Mouse (Mus musculus): ENCODE data around the gene Myo15b. TPM values are rescaled to one million over a fixed set of nuclear protein-coding genes. Genes with fewer than 3 reads are reported as not detected.

Myo15b gene
- polyA plus RNA-seq, 1 experiment from 2014 or later, result 0.12 TPM

DNA sequence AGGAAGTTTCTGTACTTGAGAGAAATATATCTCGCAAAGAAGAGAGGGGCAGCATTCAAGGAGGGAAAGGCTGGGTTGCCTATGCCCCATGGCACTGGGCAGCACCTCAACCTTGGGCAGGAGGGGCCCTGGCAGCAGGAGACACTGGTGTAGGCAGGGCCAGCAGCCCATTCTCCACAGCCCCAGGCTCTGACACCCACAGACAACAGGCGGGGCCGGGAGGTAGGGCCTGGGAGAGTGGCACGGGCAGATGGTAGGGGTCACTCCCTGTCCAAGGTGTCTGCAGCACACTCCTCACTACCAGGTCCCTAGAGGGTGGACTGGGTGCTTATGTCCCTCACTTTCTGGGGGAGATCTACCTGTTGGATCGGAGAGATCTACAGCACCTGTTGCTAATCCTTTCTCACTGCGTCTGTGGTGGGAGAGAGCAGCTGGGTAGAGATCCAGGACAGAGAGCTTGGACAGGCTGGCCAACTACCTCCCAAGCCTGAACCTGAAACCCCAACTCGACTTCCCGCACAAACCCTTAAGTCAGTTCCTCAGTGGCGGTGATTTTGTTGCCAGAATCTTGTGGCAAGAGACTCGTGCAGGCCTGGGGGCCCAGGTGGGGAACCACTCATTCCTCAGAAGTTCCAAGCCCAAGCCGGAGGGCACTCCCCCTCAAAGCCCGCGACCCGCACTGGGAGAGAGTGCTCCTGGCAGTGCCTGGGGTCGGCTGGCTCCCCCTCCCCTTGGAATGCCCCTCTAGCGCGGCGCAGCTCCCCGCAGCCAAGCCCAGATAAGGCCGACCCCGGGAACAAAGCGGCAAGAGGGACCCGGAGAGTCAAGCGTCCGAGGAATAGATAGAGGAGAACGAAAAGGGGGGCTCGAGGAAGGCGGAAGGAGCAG lies 45.4 kb upstream of the Myo15b start:
- Histone ChIP-seq H3K9me3 (ENCODE audit: low read depth, low read length) (no peaks in the 10 kb centered on the region), H3K27ac (ENCODE audit: low read depth) (peak overlapping the region; percentile 87), H3K9ac (peak overlapping the region; percentile 86), H3K36me3 (ENCODE audit: insufficient read depth) (peaks cover 25% of the 10 kb centered on the region), H3K4me3 (ENCODE audit: low read depth, low read length) (peak overlapping the region; percentile 86), H3K4me2 (peak overlapping the region; percentile 95), H3K4me1 (ENCODE audit: insufficient read depth) (peaks cover 38% of the 10 kb centered on the region), H3K27me3 (ENCODE audit: insufficient read depth, low read length) (no peaks in the 10 kb centered on the region)
- ATAC-seq (ENCODE audit: insufficient read depth) (peak; percentile 8; the same call in 1 of the 2 replicates), DNase-seq (peak; percentile 49)
- WGBS, result 4% methylated on average over 28 of the region's 28 CpGs
- TF ChIP-seq CTCF (IDR thresholded peaks at IDR 0.05; ENCODE audit: low read depth), result no peak

- Histone ChIP-seq H3K9ac (peak within 1 kb of the TSS; percentile 86), H3K4me3 (ENCODE audit: low read depth, low read length) (peak within 1 kb of the TSS; percentile 86), H3K9me3 (ENCODE audit: low read depth, low read length) (no peaks in the 10 kb centered on the region), H3K27me3 (ENCODE audit: insufficient read depth, low read length) (no peaks in the 10 kb centered on the region), H3K27ac (ENCODE audit: low read depth) (peak within 1 kb of the TSS; percentile 87), H3K36me3 (ENCODE audit: insufficient read depth) (peaks cover 32% of the 10 kb centered on the region), H3K4me1 (ENCODE audit: insufficient read depth) (peaks cover 34% of the 10 kb centered on the region), H3K4me2 (peak within 1 kb of the TSS; percentile 95)
- under 1% methylated on average over 43 of the region's 44 CpGs for WGBS
- ATAC-seq (ENCODE audit: insufficient read depth) (peak; percentile 88), DNase-seq (peak; percentile 98)
- peak; percentile 99 for TF ChIP-seq CTCF (IDR thresholded peaks at IDR 0.05; ENCODE audit: low read depth)
Measured at GRCm38 (mm10) chr11:115813507-115814296, 44.5 kb upstream of the Myo15b start, which contains the start of gene Caskin2. Gene Caskin2 (minus strand): TSS chr11:115813639.

GRCm38 (mm10) chr11:115814605-115815450 lies 43.4 kb upstream of the Myo15b start, which contains the start of gene Tsen54:
Gene Tsen54 (plus strand): TSS chr11:115814724.
- H3K27me3 ChIP-seq (ENCODE audit: insufficient read depth, low read length), result no peaks in the 10 kb centered on the region
- H3K4me3 ChIP-seq (ENCODE audit: low read depth, low read length), result peak within 1 kb of the TSS; percentile 86
- H3K4me2 ChIP-seq, result peak within 1 kb of the TSS; percentile 95
- no peak for TF ChIP-seq CTCF (IDR thresholded peaks at IDR 0.05; ENCODE audit: low read depth)
- H3K9ac ChIP-seq, result peak within 1 kb of the TSS; percentile 79
- H3K36me3 ChIP-seq (ENCODE audit: insufficient read depth), result peaks cover 35% of the 10 kb centered on the region
- peak within 1 kb of the TSS; percentile 70 for H3K27ac ChIP-seq (ENCODE audit: low read depth)
- H3K4me1 ChIP-seq (ENCODE audit: insufficient read depth), result peaks cover 24% of the 10 kb centered on the region
- WGBS, result under 1% methylated on average over 84 of the region's 84 CpGs
- DNase-seq (peak; percentile 89), ATAC-seq (ENCODE audit: insufficient read depth) (peak; percentile 57)
- H3K9me3 ChIP-seq (ENCODE audit: low read depth, low read length), result no peaks in the 10 kb centered on the region

DNA sequence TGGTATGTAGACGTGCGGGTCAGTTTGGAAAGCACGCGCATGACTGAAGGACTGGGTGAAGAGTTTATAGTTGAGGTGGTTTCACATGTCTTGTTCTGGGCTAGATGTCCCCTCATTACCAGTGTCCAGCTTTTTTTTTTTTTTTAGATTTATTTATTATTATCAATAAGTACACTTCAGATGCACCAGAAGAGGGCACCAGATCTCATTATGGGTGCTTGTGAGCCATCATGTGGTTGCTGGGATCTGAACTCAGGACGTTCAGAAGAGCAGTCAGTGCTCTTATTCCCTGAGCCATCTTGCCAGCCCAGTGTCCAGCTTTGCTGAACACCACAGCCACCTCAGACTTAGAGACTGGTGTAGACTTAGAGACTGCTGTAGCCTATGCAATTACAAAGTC lies 40.9 kb upstream of the Myo15b start:
- H3K27ac ChIP-seq (ENCODE audit: low read depth), result no peak overlapping the region
- H3K36me3 ChIP-seq (ENCODE audit: insufficient read depth), result peaks cover 45% of the 10 kb centered on the region
- no peak overlapping the region for H3K9ac ChIP-seq
- DNase-seq, result no peak
- no peaks in the 10 kb centered on the region for H3K27me3 ChIP-seq (ENCODE audit: insufficient read depth, low read length)
- H3K4me2 ChIP-seq, result no peak overlapping the region
- ATAC-seq (ENCODE audit: insufficient read depth), result no peak
- 82% methylated on average over 5 of the region's 5 CpGs for WGBS
- no peak overlapping the region for H3K4me3 ChIP-seq (ENCODE audit: low read depth, low read length)
- TF ChIP-seq CTCF (IDR thresholded peaks at IDR 0.05; ENCODE audit: low read depth), result peak; percentile 20; the same call in 1 of the 2 replicates
- peaks cover 2% of the 10 kb centered on the region; the same call in 1 of the 2 replicates for H3K4me1 ChIP-seq (ENCODE audit: insufficient read depth)
- no peaks in the 10 kb centered on the region for H3K9me3 ChIP-seq (ENCODE audit: low read depth, low read length)

GRCm38 (mm10) chr11:115819915-115820623 lies 38.1 kb upstream of the Myo15b start:
- ATAC-seq (ENCODE audit: insufficient read depth), result no peak

DNA sequence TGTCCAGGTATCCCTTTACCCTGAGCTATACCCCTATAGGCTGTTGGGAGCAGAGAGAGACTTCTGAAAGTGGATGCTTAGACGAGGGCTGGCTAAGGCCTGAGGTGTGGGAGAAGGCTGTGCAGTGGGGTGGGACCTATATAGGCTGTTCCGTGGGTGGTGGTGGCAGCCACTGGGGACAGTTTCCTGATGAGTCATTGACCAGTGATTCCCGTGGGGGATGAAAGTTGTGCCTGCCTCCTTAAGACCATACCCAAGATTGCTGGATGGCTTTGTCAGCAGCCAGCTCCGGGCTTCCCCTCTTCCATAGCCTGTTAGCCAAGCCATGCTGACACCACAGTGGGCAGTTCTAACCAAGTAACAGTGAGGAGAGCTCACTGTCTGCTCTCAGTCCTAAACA lies 37.2 kb upstream of the Myo15b start:
- Histone ChIP-seq H3K9me3 (ENCODE audit: low read depth, low read length) (no peaks in the 10 kb centered on the region), H3K27ac (ENCODE audit: low read depth) (no peak overlapping the region), H3K4me1 (ENCODE audit: insufficient read depth) (peaks cover 2% of the 10 kb centered on the region; the same call in 1 of the 2 replicates), H3K27me3 (ENCODE audit: insufficient read depth, low read length) (peaks cover 7% of the 10 kb centered on the region; the same call in 1 of the 2 replicates), H3K4me3 (ENCODE audit: low read depth, low read length) (no peak overlapping the region), H3K4me2 (no peak overlapping the region), H3K36me3 (ENCODE audit: insufficient read depth) (peaks cover 51% of the 10 kb centered on the region), H3K9ac (no peak overlapping the region)
- WGBS, result 70% methylated on average over 4 of the region's 4 CpGs
- no peak for TF ChIP-seq CTCF (IDR thresholded peaks at IDR 0.05; ENCODE audit: low read depth)
- DNase-seq, result no peak
- no peak for ATAC-seq (ENCODE audit: insufficient read depth)

More at GRCm38 (mm10) chr11:115819915-115820623, 38.1 kb upstream of the Myo15b start:
- no peak overlapping the region for H3K4me3 ChIP-seq (ENCODE audit: low read depth, low read length)
- TF ChIP-seq CTCF (IDR thresholded peaks at IDR 0.05; ENCODE audit: low read depth), result no peak
- no peak overlapping the region for H3K27ac ChIP-seq (ENCODE audit: low read depth)
- no peak overlapping the region for H3K9ac ChIP-seq
- peaks cover 2% of the 10 kb centered on the region; the same call in 1 of the 2 replicates for H3K4me1 ChIP-seq (ENCODE audit: insufficient read depth)
- peaks cover 51% of the 10 kb centered on the region for H3K36me3 ChIP-seq (ENCODE audit: insufficient read depth)
- 0 out of 2 replicates have a peak, but pooled peaks cover 7% of the 10 kb centered on the region for H3K27me3 ChIP-seq (ENCODE audit: insufficient read depth, low read length)
- no peaks in the 10 kb centered on the region for H3K9me3 ChIP-seq (ENCODE audit: low read depth, low read length)
- no peak overlapping the region for H3K4me2 ChIP-seq
- 84% methylated on average over 16 of the region's 16 CpGs for WGBS
- DNase-seq, result no peak
